Mouse (Mus musculus): ENCODE data around the gene Bex4. TPM values are rescaled to one million over a fixed set of nuclear protein-coding genes. Genes with fewer than 3 reads are reported as not detected.
A peak's percentile ranks its signal among the peaks of the same experiment; 100 is the strongest.
"Not testable (repeated sequence)": the region's sequence is repeated elsewhere in the genome, so short reads cannot be mapped to it uniquely, and the experiment has no call there.

Gene Bex4
- 32.8 and 37.5 TPM in 2 replicates for polyA plus RNA-seq (2012; rRNA removed)

GRCm38 (mm10) chrX:136138827-136139639, at the start of gene Bex4:
TSS of gene Bex4 (plus strand) at chrX:136138996.
- not testable (repeated sequence) for DNase-seq (ENCODE audit: extremely low spot score in 1 of 2, low spot score in 1 of 2)

- no peak for DNase-seq (ENCODE audit: extremely low spot score in 1 of 2, low spot score in 1 of 2)
Observed at GRCm38 (mm10) chrX:136092497-136093279, 46.1 kb upstream of the Bex4 start.

GRCm38 (mm10) chrX:136094421-136094820, 44.4 kb upstream of the Bex4 start:
- DNase-seq (ENCODE audit: extremely low spot score in 1 of 2, low spot score in 1 of 2): peak; percentile 4 to 34

- DNase-seq (ENCODE audit: extremely low spot score in 1 of 2, low spot score in 1 of 2): peak in 1 of 2 experiments; percentile 36
Observed at GRCm38 (mm10) chrX:136104046-136104723, 34.6 kb upstream of the Bex4 start.

- DNase-seq (ENCODE audit: extremely low spot score in 1 of 2, low spot score in 1 of 2): no peak
Observed at GRCm38 (mm10) chrX:136104724-136105088, 34.1 kb upstream of the Bex4 start.

- DNase-seq (ENCODE audit: extremely low spot score in 1 of 2, low spot score in 1 of 2): peak; percentile 31 to 83
Observed at GRCm38 (mm10) chrX:136107942-136108341, 30.9 kb upstream of the Bex4 start.

- no peak for DNase-seq (ENCODE audit: extremely low spot score in 1 of 2, low spot score in 1 of 2)
Observed at GRCm38 (mm10) chrX:136115015-136115414, 23.8 kb upstream of the Bex4 start.

- peak; percentile 75 for DNase-seq (ENCODE audit: extremely low spot score in 1 of 2, low spot score in 1 of 2)
Observed at GRCm38 (mm10) chrX:136115419-136115961, 23.3 kb upstream of the Bex4 start.

- no peak for DNase-seq (ENCODE audit: extremely low spot score in 1 of 2, low spot score in 1 of 2)
Observed at GRCm38 (mm10) chrX:136127038-136127743, 11.6 kb upstream of the Bex4 start.

GRCm38 (mm10) chrX:136127744-136128064, 11.1 kb upstream of the Bex4 start:
- peak; percentile 25 to 62 for DNase-seq (ENCODE audit: extremely low spot score in 1 of 2, low spot score in 1 of 2)

- no peak for DNase-seq (ENCODE audit: extremely low spot score in 1 of 2, low spot score in 1 of 2)
Observed at GRCm38 (mm10) chrX:136135559-136135958, 3.2 kb upstream of the Bex4 start.

GRCm38 (mm10) chrX:136139640-136140004, 826 bp downstream of the Bex4 start:
- DNase-seq (ENCODE audit: extremely low spot score in 1 of 2, low spot score in 1 of 2): not testable (repeated sequence)

GRCm38 (mm10) chrX:136141385-136141784, 2.6 kb downstream of the Bex4 start:
- DNase-seq (ENCODE audit: extremely low spot score in 1 of 2, low spot score in 1 of 2): no peak

- DNase-seq (ENCODE audit: extremely low spot score in 1 of 2, low spot score in 1 of 2): no peak
Observed at GRCm38 (mm10) chrX:136143711-136144110, 4.9 kb downstream of the Bex4 start.

GRCm38 (mm10) chrX:136144195-136144594, 5.4 kb downstream of the Bex4 start:
- DNase-seq (ENCODE audit: extremely low spot score in 1 of 2, low spot score in 1 of 2): no peak

- no peak for DNase-seq (ENCODE audit: extremely low spot score in 1 of 2, low spot score in 1 of 2)
Observed at GRCm38 (mm10) chrX:136170625-136171024, 31.8 kb downstream of the Bex4 start.

- DNase-seq (ENCODE audit: extremely low spot score in 1 of 2, low spot score in 1 of 2): peak; percentile 22 to 63
Observed at GRCm38 (mm10) chrX:136171189-136172117, 32.7 kb downstream of the Bex4 start.

- peak; percentile 66 to 75 for DNase-seq (ENCODE audit: extremely low spot score in 1 of 2, low spot score in 1 of 2)
Observed at GRCm38 (mm10) chrX:136172118-136172551, 33.3 kb downstream of the Bex4 start, which contains the start of gene Tceal8. TSS of gene Tceal8 (minus strand) at chrX:136172342.

- no peak for DNase-seq (ENCODE audit: extremely low spot score in 1 of 2, low spot score in 1 of 2)
Observed at GRCm38 (mm10) chrX:136172786-136173185, 34.0 kb downstream of the Bex4 start.

All from frontal cortex, adult 2 months (tissue).